Mouse (Mus musculus) right cerebral cortex, adult 2 months (tissue): ENCODE data around the gene Smurf1.

ENCODE experiments used
- DNase-seq, 2 experiments: peaks; one replicate each; pipeline ENCODE4 v3.0.0; 2021 to 2022; ENCODE audit warnings: low spot score in 2 of 2

Gene Smurf1

DNA sequence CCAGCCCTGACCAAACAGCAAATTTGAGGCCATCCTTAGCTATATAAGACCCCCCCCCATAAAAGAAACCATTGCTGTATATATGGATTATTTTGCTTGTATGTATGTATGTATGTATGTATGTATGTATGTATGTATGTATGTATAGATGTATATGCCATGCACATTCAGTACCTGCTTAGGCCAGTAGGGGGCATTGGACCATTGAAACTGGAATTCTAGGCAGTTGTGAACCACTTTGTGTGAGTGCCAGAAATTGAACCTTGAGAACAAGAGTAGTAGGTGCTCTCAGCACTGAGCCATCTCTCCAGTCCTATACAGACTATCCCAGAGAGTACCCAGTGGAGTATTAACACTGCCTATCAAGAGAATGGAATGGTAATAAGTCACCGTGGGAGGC, 93.9 kb downstream of the Smurf1 start:
- no peak for DNase-seq

DNA sequence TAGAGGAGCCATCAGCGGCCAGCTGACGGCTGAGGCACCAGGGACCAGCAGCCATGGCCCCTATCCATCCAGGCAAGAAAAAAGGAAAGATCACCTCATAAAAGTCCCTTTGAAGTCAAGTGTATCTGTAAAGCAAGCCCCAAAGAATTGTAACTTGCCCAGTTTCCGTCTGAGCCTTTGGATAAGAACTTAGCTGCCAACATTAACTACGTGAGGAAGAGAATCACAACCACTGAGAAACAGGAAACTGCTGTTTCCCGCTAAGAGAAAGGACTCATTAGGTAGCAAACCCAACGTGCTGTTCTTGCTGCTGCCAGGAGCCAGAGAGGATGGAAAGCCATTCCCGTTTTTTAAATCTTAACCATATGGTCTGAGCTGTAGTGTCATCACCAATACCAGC, 94.9 kb downstream of the Smurf1 start:
- no peak for DNase-seq

DNA sequence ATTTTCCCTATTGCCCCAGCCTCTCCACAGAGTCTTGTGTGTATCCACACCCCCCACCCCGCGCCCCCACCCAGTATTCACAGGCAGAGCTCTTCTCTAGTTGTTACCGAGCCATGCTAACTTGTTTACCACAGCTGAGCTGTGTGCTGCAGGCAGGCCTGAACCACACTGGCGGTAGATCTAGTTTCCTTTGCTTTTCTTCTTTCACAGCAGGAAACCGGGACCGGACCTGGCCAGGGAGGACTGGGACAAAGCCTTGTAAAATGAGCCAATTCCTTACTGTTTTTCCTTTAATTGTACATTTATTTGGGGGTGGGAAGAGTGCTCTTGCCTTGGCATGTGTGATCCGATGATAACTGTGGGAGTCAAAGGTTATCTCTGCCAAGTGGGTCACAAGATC, 96.2 kb downstream of the Smurf1 start:
- no peak for DNase-seq

DNA sequence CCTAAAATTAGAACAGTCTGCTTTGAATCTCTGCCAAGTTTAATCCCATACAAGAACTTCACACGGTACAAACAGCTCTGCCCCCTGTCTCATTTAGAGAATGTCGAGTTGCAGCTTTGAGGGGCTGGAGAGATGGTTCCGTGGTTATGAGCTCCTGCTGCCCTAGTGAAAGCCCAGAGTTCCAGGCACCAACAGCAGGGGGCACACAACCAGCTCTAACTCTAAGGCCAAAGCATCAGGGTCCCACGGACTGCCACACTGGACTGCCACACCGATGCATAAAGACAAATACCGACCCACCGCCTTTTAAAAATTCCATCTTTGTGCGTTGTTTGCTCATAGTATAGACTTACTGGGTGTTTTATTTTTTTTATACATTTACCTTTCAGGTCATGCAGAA, 98.7 kb downstream of the Smurf1 start:
- no peak for DNase-seq

DNA sequence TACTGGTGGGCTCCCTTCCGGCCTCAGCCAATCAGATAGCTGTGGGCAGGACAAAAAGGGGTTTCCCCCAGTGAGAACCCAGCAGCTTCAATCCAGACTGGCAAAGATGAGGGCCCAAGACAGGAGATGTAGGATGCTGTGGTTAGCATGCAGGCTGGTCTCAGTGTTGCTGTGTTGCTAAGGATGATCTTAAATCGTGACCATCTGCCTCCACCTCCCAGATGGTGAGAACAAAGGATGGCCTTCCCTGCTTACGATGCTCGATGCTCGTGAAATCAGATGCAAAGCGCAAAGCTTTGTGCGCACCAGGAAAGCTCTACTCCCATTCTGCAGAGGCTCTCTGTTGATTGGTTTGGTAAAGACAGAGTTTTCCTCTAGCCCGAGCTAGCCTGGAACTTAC, 104.7 kb downstream of the Smurf1 start:
- peak in 1 of 2 experiments; percentile 35 for DNase-seq

DNA sequence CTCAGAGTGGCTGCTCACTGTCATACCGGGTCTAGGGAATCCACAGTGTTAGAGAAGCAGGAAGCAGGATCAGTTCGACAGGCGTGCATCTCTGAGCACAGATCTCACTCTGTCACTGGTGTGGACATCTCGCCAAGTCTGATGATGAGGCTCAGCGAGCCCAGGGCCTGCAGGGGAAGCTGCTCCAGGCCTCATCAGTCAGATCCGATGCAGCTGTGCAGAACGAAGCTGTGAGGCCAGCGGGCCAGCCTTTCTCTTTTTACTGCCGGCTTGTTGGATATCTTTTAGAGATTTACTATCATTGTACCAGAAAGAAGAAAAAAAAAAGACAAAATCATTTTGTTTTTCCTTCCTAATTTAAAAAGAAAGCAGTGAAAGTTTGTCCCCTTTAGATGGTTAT, 106.4 kb downstream of the Smurf1 start:
- DNase-seq: no peak

DNA sequence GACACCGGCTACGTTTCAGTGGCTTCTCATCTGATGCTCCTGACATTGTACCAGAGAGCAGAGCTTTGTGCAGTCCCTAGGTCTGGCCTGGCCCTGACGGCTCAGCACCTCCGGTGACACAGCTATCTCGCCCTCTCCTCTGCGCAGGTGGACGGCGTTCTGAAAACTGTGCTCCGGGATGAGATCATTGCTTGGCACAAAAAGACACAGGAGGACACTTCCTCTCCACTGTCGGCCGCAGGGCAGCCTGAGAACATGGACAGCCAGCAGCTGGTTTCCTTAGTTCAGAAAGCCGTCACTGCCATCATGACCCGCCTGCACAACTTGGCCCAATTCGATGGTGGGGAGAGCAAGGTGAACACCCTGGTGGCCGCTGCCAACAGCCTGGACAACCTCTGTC, 107.1 kb downstream of the Smurf1 start:
- DNase-seq: no peak

DNA sequence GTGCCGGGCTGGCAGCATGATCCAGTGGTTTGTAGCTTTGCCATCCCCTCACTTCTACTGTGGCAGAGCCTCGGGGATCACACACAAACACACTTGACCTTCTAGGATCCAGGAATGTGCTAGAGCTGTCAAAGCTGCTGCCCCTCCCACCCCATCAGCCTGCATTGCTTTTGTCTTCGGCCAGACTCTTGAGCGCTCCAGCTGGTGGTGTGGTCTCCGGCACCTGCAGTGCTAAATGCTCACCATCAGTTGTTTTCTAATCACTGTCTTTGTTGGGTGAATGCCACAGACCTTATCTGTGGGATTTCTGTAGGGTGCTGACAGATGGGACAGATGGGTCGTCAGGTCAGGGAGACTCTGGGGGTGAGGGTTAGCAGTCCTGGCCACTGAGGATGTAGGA, 109.7 kb downstream of the Smurf1 start:
- DNase-seq: no peak

DNA sequence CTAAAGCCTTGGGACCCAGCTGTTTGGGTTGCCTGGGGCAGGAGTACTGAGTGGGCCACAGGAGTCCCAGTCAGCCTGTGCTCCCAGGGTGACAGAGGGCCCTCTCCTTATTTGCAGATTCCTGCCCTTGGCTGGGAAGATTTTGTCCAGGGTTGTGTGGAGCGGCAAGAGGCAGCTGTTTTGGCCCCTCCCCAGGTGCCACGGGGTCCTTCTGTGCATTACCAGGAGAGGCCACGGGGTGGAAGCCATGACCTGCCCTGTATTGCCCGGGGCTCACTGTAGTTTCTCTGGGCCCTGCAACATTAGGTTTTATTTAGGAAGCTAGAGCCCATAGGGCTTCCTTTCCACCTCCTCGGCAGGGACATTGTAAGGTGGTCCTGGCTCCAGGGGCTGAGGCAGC, 111.7 kb downstream of the Smurf1 start:
- no peak for DNase-seq

DNA sequence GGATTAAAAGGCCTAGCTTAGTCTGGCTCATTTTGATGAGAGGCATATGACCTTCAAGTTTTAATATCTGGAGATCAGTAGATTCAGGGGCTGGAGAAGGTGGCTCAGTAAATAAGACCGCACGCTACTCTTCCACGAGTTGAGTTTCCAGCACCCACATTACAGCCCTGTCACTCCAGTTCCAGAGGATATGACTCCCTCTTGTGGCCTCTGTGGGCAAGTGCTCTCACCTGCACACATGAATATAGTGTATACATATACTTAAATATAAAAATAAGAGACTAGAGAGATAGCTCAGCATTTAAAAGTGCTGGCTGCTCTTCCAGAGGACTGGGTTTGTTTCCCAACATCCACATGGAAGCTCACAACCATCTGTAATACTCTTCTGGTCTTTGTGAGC, 113.8 kb downstream of the Smurf1 start:
- no peak for DNase-seq

DNA sequence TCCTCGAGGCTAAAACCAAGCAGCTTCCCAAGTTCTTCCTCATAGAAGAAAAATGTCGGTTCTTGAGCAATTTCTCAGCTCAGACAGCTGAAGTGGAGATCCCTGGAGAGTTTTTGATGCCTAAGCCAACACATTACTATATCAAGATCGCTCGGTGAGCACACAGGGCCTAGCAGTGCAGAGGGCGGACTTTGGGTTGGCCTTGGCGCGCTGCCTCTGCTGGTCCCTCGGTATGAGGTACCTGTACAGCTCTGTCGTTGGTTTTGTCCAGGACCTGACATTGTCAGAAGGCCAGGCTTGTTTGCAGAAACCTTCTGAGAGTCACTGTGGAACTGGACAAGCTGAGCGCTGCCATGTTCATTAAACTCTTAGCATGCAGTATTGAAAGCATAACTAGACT, 115.7 kb downstream of the Smurf1 start:
- DNase-seq: no peak

DNA sequence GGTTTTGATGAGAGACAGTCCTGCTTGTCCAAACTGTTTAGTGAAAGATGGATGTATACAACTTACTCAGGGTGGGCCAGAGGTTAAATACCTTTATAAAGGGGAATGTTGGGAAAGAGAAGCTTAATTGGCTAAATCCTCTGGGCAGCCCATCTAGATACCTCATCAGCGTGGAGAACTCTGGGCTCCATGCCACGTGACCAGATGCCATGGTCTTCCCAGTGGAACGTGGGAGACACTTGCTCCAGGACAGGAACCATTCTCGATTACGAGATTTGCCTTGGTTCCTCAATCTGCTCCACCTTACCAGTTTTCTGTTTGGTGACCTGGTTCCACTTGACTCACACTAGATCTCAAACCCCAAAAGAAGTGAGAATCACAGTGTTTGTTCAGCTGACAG, 116.9 kb downstream of the Smurf1 start:
- DNase-seq: no peak

DNA sequence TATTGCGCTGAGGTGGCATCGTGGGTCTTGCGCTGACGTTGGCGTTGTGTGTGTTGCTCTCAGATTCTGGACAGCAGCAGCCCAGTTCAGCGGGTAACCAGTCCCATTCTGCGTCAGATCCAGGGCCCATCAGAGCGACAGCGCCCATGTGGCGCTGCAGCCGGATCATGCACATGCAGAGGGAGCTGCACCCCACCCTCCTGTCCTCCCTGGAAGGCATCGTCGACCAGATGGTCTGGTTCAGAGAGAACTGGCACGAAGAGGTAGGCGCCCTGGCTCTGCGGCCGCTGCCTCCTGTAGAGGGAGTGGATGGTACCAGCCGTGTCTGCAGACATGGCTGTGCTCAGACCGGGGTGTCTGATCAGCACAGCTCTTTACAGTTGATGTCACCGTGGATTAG, 120.3 kb downstream of the Smurf1 start:
- no peak for DNase-seq

DNA sequence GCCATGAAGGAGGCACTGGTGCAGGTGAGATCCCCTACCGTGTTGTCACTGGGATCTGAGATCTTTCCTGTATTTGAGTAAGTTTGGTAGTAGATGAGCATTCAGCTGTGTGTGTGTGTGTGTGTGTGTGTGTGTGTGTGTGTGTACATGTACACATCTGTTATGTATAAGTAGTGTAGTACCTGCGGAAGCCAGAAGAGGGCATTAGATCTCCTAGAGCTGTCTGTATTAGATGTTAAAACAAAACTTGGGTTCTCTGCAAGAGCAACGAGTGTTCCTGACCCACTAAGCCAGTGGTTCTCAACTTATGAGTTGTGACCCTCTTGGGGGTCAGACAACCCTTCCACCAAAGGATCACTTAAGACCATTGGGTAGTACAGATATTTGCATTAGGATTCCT, 129.5 kb downstream of the Smurf1 start:
- peak in 1 of 2 experiments; percentile 38 for DNase-seq

DNA sequence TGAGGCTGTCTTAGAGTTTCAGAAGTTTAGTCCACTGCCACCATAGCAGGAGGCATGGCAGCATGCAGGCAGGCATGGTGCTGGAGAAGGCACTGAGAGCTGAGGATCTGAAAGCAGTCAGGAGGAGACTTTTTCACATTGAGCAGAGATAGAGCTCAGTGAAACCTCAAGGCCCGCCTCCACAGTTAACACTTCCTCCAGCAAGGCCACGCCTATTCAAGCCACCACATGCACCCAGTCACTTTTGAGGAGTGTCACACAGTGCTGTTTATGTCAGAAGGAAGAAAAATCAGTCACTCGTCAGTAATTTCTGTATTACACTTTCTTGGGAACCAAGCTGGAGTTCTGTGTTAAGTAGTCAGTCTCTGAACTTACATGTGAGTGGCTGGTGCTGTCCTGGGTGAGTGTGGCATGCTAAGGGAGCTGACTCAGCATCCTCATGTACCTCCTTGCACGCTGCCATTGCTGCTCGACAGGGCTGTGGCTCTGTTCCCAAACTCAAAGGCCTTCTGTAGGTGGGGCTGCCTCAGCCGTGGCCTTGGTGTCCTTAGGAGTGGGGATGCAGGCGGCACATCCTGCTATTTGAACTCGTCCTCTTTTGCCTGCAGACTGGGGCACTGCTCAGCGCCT, 133.7 kb downstream of the Smurf1 start:
- no peak for DNase-seq

DNA sequence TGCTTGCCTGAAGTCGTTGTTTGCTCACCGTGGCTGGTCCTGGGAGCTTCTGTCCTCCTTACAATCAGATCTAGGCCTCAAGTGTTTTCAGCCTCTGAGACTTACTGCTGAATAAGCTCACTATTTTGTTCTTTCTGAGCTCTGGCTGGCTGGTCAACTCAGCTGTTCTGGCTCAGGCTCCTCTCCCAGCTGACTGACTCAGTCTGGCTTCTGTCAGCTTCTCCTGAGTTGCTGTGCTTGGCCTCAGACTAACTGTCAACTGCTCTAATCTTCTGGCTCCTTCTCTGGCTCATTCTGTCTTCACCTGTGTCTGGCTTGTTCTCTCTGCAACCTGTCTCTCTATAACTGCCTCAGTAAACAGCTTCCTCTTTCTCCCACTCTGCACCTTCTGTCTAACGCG, 136.0 kb downstream of the Smurf1 start:
- no peak for DNase-seq

DNA sequence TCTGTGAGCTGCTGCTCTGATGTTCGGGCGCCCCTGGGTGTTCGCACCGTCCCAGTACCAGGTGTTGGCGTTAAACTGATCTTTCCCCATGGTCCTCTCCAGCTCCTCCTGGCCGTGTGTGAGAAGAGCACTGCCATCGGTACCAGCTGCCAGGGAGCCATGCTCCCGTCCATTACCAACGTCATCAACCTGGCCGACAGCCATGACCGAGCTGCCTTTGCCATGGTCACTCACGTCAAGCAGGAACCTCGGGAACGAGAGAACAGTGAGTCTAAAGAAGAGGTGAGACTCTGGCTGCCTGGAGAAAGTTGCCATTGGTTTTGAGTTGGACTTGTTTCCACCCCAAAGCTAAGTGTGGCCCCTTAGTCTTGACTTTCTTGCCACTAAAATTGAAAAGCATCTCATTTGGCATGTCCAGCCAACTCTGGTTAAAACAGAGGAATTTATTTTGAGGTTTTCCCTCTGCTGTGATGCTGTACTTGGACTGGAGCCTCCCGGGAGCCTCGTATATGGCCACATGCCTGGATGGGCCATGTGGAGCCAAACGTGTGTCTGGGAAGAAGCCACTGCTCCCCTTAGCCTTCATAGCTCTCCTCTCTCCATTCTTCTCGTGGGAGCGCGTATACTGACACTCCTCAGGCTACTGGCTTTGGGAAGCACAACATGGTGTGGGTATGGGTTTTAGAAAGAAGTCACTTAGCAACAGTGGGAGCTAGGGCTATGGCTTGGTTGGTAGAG, 137.1 kb downstream of the Smurf1 start:
- DNase-seq: no peak
